Mouse (Mus musculus): ENCODE data around the gene Gldc. TPM values are rescaled to one million over a fixed set of nuclear protein-coding genes. Genes with fewer than 3 reads are reported as not detected.
"Not testable (repeated sequence)": the region's sequence is repeated elsewhere in the genome, so short reads cannot be mapped to it uniquely, and the experiment has no call there.

Gene Gldc
- 1 to 10 TPM in 3 of 4 experiments, under 1 TPM in 1; 0.81 to 1.6 (median 1.2) TPM for total RNA-seq (2022)

DNA sequence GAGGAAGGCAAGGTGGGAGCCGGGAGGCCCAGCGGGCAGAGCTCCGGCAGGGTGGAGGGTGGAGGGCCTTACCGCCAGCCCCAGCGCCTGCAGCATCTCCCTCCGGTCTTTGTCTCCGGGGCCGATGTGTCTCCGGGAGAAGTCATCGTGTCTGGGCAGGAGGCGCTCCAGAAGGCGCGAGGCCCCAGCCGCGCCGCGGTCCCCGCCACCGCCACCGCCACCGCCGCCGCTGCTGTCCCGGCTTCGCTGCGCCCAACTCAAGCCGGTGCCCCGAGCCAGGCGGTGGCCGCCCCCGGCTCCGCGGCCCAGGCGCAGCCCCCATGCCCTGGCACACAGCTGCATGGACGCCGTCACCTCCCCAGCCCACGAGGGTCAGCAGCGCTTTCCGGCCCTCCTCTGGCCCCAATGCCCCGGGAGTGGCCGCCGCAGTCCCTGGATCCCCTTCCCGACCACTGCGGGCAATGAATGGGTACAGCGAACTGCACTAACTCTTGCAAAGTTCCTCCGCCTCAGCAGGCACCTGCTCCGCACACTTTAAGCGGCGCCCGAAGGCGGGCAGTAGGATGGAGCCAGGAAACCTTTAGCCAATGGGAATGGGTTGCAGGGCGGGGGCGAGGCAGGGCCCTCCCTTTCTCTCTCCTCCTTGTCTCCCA is at the start of gene Gldc:
Gldc (minus strand) TSS at position 511 of the 653 bp plus-strand sequence.
- DNase-seq: peak; percentile 2

GRCm38 (mm10) chr19:30222593-30222992 is 47.4 kb upstream of the Gldc start:
- not testable (repeated sequence) for DNase-seq

GRCm38 (mm10) chr19:30217335-30217734 is 42.1 kb upstream of the Gldc start:
- DNase-seq: peak; percentile 12

DNA sequence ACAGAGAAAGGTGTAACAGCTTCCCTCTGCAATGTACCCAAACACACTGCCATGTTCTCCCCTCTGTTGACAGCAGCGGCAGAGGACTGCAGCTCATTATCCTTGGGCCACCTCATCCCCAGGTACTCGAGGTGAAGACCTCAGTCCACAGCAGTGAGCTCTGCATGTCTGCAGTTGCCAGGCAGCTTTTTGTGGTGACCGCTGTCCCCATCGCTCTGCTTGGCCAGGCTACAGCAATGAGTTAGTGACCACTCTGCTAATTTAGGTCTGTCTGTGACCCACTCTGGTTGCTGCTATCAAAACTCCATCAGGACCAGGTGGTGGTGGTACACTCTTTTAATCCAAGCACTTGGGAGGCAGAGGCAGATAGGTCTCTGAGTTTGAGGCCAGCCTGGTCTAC is 41.0 kb upstream of the Gldc start:
- DNase-seq: no peak

DNA sequence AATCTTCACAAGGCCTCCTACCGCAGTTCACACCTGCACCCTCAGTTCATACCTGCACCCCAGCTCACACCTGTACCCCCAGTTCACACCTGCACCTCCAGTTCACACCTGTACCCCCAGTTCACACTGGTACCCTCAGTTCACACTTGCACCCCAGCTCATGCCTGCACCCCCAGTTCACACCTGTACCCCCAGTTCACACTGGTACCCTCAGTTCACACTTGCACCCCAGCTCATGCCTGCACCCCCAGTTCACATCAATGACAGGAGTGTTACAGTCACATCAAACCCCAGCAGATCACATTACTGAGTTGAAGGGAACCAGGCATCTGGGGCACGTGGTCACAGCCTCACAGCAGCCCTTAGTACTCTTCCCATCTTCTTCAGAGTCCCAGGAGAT is 40.5 kb upstream of the Gldc start:
- DNase-seq: not testable (repeated sequence)

GRCm38 (mm10) chr19:30214026-30214425 is 38.8 kb upstream of the Gldc start:
- no peak for DNase-seq

- not testable (repeated sequence) for DNase-seq
These were observed 33.8 kb upstream of the Gldc start for GRCm38 (mm10) chr19:30209006-30209405.

DNA sequence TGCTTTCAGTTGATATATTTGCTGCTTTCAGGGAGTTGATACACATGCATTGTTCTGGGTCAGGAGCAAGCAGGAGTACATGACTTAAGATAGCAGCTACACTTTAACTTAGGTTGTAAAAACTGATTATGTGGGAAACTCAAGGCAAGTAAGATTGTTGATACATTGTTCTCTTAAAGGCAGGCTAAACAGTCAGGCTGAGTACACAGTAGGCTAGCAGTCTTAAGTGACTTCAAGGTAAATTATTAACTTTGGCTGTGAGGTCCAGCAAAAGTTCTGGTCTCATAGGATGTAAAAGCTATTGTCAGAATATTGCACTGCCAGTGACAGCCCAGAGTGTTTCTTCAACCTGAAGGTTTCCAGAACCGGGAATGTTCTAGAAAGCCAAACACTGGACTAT is 31.8 kb upstream of the Gldc start:
- no peak for DNase-seq

- no peak for DNase-seq
These were observed 30.6 kb upstream of the Gldc start for GRCm38 (mm10) chr19:30205874-30206273.

DNA sequence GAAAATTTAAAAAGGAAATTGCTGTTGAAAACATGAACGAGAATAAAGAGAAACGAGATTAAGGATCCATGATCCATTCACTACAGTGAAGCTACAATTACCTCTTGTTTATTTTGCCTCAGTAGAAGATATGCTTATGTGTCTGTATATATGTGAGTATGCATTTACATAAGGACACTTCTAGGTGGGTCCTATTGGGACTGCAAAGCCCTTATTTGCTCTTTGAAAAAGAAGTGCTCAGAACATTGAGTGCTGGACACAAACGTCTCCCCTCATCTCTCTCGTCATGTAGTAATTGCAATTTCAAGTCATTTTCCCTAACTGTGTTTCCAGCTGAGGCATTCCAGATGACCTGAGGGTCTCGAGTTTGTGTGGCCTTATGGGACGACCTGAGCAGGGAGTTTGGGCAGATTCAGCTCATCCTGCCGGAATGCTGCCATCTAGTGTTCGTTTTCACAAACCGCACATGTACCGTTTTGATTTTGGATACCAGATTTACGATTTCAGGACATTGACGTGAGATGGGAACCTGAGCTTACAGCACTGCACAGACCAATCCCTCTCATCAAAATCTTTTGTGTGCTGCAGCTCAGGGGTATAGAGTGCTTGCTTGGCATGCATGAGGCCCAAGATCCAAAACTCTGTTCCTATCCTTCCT is 30.1 kb upstream of the Gldc start:
- no peak for DNase-seq

DNA sequence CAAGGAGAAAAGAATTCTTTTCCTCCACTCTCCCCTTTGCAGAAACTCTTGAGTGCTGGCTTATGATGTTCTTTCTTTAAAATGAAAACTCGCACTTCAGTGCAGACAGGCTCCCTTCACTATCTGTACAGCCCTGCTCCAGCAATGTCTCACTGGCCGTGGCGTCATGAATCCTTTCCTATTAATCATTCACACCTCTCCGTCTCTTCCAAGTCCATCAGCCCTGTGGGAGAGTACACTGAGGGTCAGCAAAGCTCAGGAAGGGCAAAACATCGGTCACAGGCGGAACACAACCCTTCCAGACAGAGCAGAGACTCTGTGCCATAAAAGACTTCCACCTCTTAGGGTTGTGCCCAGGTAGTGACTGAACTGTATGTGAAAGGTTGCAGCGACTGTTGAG is 26.9 kb upstream of the Gldc start:
- no peak for DNase-seq

DNA sequence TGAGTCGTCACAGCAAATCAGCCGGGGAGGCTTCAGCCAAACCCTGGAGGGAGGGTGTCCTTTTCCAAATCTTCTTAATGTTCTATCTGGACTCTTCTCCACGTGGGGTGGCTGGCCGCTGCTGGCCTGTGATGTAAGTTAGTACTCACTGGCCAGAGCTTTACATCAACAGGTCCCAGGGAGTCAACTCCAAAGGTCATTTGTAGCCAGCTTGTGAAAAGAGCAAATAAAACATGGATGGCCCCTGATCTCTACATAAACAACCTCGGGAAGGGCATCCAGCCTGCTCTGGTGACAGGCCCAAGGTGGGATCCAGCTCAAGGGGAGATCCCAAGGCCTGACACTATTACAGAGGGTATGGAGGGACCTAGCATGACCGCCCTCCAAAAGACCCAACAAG is 19.8 kb upstream of the Gldc start:
- no peak for DNase-seq

GRCm38 (mm10) chr19:30187232-30187631 is 12.0 kb upstream of the Gldc start:
- DNase-seq: no peak

DNA sequence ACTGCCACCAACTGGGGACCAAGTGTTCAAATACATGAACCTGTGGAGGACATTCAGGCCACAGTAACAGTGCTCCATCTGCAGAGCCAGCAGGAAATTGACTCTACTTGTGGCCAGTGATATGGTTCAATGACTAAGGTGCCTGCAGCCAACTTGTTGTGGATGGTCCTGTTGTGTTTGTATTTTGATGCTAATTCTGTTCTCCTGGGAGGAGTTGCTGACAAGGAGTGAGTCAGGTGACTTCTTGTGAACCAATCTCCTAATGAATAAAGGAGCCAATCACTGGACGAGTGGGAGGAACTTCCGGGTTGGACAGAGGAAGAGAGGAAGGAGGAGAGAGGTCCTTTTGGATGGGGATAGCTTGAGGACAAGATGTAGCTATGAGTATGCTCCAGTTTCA is 10.3 kb upstream of the Gldc start:
- DNase-seq: no peak

DNA sequence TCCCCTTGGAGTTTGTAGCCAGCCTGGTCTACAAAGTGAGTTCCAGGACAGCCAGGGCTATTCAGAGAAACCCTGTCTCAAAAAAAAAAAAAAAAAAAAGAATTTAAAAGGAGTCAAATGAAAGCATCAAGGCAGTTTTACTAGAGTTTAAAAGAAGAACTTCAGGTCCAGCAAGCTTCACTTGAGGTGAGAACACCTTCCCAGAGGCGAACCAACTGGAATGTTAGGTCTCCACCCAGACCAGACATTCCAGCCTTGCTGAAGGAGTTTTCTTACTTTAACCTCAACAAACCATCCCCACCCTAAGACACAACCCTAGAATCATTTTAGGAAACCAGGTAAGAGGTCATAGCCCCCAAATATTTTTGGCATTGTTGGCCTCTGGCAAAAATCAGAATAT is 4.8 kb upstream of the Gldc start:
- no peak for DNase-seq

- no peak for DNase-seq
These were observed 1.1 kb downstream of the Gldc start for GRCm38 (mm10) chr19:30174074-30174670.

GRCm38 (mm10) chr19:30171346-30172055 is 3.7 kb downstream of the Gldc start:
- no peak for DNase-seq

DNA sequence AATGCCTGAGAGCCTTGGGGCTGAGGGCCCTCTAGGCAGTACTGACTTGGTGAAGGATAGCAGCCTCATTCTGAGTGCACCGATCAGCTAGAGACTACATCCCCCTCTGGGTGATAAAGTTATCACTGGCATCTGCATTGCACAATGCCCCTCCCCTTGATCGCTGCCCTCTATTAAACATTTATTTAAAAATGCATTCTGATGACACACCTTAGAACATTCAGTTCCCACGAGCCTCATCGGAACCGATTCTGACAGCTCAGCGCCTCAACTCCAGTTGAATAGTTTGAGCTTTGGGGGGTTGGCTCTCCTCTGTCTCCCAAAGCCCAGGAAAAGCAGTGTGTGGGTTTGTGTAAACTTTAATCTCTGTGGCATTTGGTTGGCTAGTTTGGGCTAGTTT is 4.9 kb downstream of the Gldc start:
- no peak for DNase-seq

DNA sequence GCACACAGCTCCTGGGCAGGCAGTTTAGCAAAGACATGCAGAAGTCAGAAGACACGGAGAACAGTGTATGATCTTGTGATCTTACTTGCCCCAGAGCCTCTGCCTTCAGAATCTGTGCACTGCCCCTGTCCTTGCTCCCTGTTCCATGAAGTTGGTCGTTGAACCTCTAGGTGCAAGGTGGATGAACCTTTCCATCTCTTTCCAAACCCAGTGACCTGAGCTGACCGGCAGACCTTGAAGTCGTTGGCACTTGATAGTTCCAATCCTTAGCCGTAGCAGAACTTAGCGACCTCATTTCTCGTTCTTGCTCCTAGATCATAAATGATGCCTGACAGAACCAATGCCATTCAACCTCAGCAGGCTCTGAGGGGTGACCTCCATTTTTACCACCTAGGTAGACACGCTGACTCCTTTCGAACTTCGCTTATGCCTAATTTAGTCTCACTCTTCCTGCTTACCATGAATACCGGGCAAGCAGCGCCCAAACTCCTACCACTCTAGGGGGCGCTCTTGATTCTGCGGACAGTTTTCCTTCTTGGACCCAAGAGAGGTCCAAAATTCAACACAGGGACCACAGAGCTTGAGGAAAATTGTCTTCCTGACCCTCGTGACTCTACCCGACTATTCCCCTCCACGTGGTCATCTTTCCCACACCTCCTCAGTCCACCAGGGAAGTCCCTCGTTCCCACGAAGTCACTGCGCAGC is 8.3 kb downstream of the Gldc start:
- no peak for DNase-seq

- no peak for DNase-seq
These were observed 11.0 kb downstream of the Gldc start for GRCm38 (mm10) chr19:30164228-30164627.

DNA sequence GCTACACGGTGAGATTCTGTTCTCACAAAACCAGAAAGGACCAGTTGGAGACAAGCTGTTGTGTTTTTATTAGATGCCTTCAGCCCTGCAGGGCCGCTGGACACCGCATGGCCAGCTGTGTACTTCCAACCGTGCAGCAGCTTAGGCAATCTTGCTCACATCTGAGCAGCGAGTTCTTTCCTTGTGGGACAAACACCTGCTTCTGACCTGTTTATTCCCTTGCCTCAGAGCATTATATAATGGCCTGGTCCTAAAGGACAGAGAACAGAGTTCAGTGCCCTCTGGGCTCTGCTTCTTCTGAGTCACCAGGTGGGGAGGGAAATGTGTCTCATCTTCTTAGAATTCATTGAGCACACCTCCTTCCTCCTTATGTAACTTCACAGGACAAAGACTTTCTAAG is 12.4 kb downstream of the Gldc start:
- DNase-seq: no peak

GRCm38 (mm10) chr19:30160021-30160420 is 15.2 kb downstream of the Gldc start:
- no peak for DNase-seq

- DNase-seq: no peak
These were observed 17.0 kb downstream of the Gldc start for GRCm38 (mm10) chr19:30158189-30158588.

Measured in adrenal gland, adult 8-10 months (tissue).